Mouse (Mus musculus): Measurements from ENCODE around the gene Gzmk.
"Not testable (repeated sequence)": the region's sequence is repeated elsewhere in the genome, so short reads cannot be mapped to it uniquely, and the experiment has no call there.

DNA sequence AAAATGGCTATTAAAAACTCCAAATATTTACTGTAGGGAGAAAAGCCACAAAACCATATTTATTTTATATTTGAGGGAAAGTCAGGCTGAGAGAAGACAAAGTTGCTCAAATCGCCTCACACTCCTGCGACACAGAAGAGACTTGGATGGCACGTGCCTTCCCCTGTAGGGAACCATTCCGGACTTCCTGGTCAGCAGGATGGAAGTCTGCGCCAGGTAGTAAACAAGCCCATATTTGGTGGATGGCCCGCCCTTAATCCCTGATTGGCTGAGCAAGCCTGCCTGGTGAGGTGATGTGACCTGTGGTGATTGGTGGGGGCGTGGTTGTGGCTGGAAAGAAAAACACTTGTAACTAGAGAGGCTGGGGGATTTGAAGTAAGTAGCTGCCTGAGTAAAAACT lies 26.9 kb upstream of the Gzmk start:
- TF ChIP-seq POLR2AphosphoS2 (IDR thresholded peaks at IDR 0.05; ENCODE audit: low read length); MXI1 (IDR thresholded peaks at IDR 0.05; ENCODE audit: low read depth, low read length); ETS1 (IDR thresholded peaks at IDR 0.05; ENCODE audit: low read depth, low read length); EP300 (IDR thresholded peaks at IDR 0.05; ENCODE audit: low read depth in 1 of 2, low read length in 2 of 2); ELF1 (IDR thresholded peaks at IDR 0.05; ENCODE audit: low read depth, low read length); CTCF (IDR thresholded peaks at IDR 0.05 in 2 of 3, conservative IDR thresholded peaks at IDR 0.05 in 1 of 3; ENCODE audit: control insufficient read depth in 1 of 3, insufficient read depth in 1 of 3, low read depth in 2 of 3, low read length in 3 of 3, poor library complexity in 1 of 3, severe bottlenecking in 1 of 3); MEF2A (IDR thresholded peaks at IDR 0.05; ENCODE audit: extremely low read depth, insufficient replicate concordance, low read depth, low read length, poor library complexity, severe bottlenecking); POLR2A (IDR thresholded peaks at IDR 0.05; ENCODE audit: control insufficient read depth in 1 of 2, insufficient read depth in 1 of 2, low read depth in 1 of 2, low read length in 2 of 2, poor library complexity in 1 of 2); RAD21 (IDR thresholded peaks at IDR 0.05; ENCODE audit: low read depth, low read length): not testable (repeated sequence)
